Mouse (Mus musculus): ENCODE measurements at regions not wholly inside any gene's neighbourhood (a gene's known extent, or its start where the extent isn't known, plus 50 kb on each side); places are given as distances from the start of the nearest gene placed in this dataset.

DNA sequence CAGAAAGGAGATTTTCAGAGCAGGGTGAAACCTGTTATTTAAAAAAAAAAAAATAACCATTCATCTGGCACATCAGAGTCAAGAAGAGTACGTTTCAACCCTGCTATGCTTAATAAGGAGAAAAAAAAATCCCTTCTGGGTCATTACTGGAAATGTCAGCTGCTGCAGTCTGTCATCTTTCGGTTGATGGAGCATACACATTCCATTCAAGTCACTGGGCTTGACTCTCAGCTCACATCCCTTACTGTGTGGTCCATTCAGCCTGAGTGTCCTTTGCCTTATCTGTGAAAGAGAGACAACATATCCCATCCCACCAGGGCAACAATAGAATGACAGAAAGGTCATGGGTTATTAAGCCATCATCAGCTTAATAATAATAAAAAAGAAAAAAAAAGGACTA is 1376.1 kb upstream of the Gm7489 start:
- H3K27ac ChIP-seq (replicated peaks; ENCODE audit: low read depth, low read length): no peak overlapping the region
- no peak for DNase-seq (ENCODE audit: low spot score)
- WGBS: 67% methylated on average over 2 of the region's 2 CpGs
- no peaks in the 10 kb centered on the region for H3K27me3 ChIP-seq (ENCODE audit: control insufficient read depth, insufficient read depth, low read length)
- no peak overlapping the region for H3K9ac ChIP-seq (replicated peaks; ENCODE audit: low read length)
- no peak for ATAC-seq (replicated peaks; ENCODE audit: insufficient number of reproducible peaks, low FRiP score, low TSS enrichment, low read depth)
- no peaks in the 10 kb centered on the region for H3K36me3 ChIP-seq (replicated peaks; ENCODE audit: control insufficient read depth, insufficient read depth, low read depth, low read length)
- H3K4me1 ChIP-seq (ENCODE audit: control insufficient read depth, insufficient read depth, low read length): no peaks in the 10 kb centered on the region
- no peak overlapping the region for H3K4me2 ChIP-seq (ENCODE audit: low read depth, low read length)
- H3K4me3 ChIP-seq (ENCODE audit: low read depth, low read length): no peak overlapping the region
- no peaks in the 10 kb centered on the region for H3K9me3 ChIP-seq (replicated peaks; ENCODE audit: control insufficient read depth, low read length)

GRCm38 (mm10) chr15:52510137-52510536 is 1374.6 kb upstream of the Gm7489 start:
- no peaks in the 10 kb centered on the region for H3K27me3 ChIP-seq (ENCODE audit: control insufficient read depth, insufficient read depth, low read length)
- DNase-seq (ENCODE audit: low spot score) (no peak), ATAC-seq (replicated peaks; ENCODE audit: insufficient number of reproducible peaks, low FRiP score, low TSS enrichment, low read depth) (no peak)
- no peak overlapping the region for H3K9ac ChIP-seq (replicated peaks; ENCODE audit: low read length)
- WGBS: 69% methylated on average over 4 of the region's 4 CpGs
- H3K4me1 ChIP-seq (ENCODE audit: control insufficient read depth, insufficient read depth, low read length): no peaks in the 10 kb centered on the region
- no peaks in the 10 kb centered on the region for H3K36me3 ChIP-seq (replicated peaks; ENCODE audit: control insufficient read depth, insufficient read depth, low read depth, low read length)
- no peak overlapping the region for H3K4me2 ChIP-seq (ENCODE audit: low read depth, low read length)
- no peak overlapping the region for H3K27ac ChIP-seq (replicated peaks; ENCODE audit: low read depth, low read length)
- no peaks in the 10 kb centered on the region for H3K9me3 ChIP-seq (replicated peaks; ENCODE audit: control insufficient read depth, low read length)
- H3K4me3 ChIP-seq (ENCODE audit: low read depth, low read length): no peak overlapping the region

DNA sequence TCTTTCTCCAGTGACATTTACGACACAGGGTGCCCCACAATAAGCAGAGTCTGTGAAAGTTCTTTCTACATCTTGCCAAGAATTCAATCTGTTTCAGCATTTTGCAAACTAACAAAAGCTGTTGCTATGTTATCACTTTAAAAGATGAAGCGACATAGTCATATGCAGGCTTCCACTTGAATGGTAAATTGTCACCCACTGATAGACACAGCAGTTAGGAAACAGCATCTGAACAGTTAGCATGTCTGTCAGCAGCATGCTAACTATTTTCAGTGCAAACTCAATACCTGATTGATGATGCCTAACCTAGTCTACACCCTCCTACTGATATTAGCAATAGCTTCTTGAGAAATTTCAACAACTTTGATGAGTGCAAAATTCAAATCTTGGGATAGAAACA is 1348.1 kb upstream of the Gm7489 start:
- Histone ChIP-seq H3K27me3 (ENCODE audit: control insufficient read depth, insufficient read depth, low read length) (no peaks in the 10 kb centered on the region), H3K9ac (replicated peaks; ENCODE audit: low read length) (no peak overlapping the region), H3K4me2 (ENCODE audit: low read depth, low read length) (no peak overlapping the region), H3K4me1 (ENCODE audit: control insufficient read depth, insufficient read depth, low read length) (no peaks in the 10 kb centered on the region), H3K9me3 (replicated peaks; ENCODE audit: control insufficient read depth, low read length) (no peaks in the 10 kb centered on the region), H3K36me3 (replicated peaks; ENCODE audit: control insufficient read depth, insufficient read depth, low read depth, low read length) (no peaks in the 10 kb centered on the region), H3K27ac (replicated peaks; ENCODE audit: low read depth, low read length) (no peak overlapping the region), H3K4me3 (ENCODE audit: low read depth, low read length) (no peak overlapping the region)
- no peak for ATAC-seq (replicated peaks; ENCODE audit: insufficient number of reproducible peaks, low FRiP score, low TSS enrichment, low read depth)
- no peak for DNase-seq (ENCODE audit: low spot score)
- WGBS: 89% methylated on average over 2 of the region's 2 CpGs

DNA sequence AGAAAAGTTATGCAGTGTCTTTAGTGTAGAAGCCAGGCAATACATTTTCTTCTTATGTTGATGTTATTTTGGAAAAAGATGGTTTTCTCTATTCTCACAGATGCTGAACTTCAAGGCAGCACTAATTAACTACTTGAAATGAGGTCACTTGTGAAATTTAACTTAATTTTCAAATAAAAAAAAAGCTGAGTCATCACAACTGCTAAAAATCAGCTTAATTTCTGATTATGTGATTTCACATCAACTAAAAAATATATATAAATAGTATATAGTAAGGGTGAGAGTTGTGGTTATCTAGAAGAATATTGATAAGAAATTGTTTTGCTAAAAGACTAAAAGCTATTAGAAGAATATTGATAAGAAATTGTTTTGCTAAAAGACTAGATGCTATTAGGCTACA is 1326.0 kb upstream of the Gm7489 start:
- H3K4me1 ChIP-seq (ENCODE audit: control insufficient read depth, insufficient read depth, low read length): no peaks in the 10 kb centered on the region
- no peak overlapping the region for H3K4me3 ChIP-seq (ENCODE audit: low read depth, low read length)
- ATAC-seq (replicated peaks; ENCODE audit: insufficient number of reproducible peaks, low FRiP score, low TSS enrichment, low read depth) (no peak), DNase-seq (ENCODE audit: low spot score) (no peak)
- H3K36me3 ChIP-seq (replicated peaks; ENCODE audit: control insufficient read depth, insufficient read depth, low read depth, low read length): no peaks in the 10 kb centered on the region
- H3K27me3 ChIP-seq (ENCODE audit: control insufficient read depth, insufficient read depth, low read length): no peaks in the 10 kb centered on the region
- H3K9ac ChIP-seq (replicated peaks; ENCODE audit: low read length): no peak overlapping the region
- H3K27ac ChIP-seq (replicated peaks; ENCODE audit: low read depth, low read length): no peak overlapping the region
- H3K4me2 ChIP-seq (ENCODE audit: low read depth, low read length): no peak overlapping the region
- no peaks in the 10 kb centered on the region for H3K9me3 ChIP-seq (replicated peaks; ENCODE audit: control insufficient read depth, low read length)

GRCm38 (mm10) chr15:52564078-52564477 is 1320.6 kb upstream of the Gm7489 start:
- ATAC-seq (replicated peaks; ENCODE audit: insufficient number of reproducible peaks, low FRiP score, low TSS enrichment, low read depth) (no peak), DNase-seq (ENCODE audit: low spot score) (no peak)
- Histone ChIP-seq H3K27ac (replicated peaks; ENCODE audit: low read depth, low read length) (no peak overlapping the region), H3K36me3 (replicated peaks; ENCODE audit: control insufficient read depth, insufficient read depth, low read depth, low read length) (no peaks in the 10 kb centered on the region), H3K4me1 (ENCODE audit: control insufficient read depth, insufficient read depth, low read length) (no peaks in the 10 kb centered on the region), H3K4me2 (ENCODE audit: low read depth, low read length) (no peak overlapping the region), H3K9ac (replicated peaks; ENCODE audit: low read length) (no peak overlapping the region), H3K9me3 (replicated peaks; ENCODE audit: control insufficient read depth, low read length) (no peaks in the 10 kb centered on the region), H3K4me3 (ENCODE audit: low read depth, low read length) (no peak overlapping the region), H3K27me3 (ENCODE audit: control insufficient read depth, insufficient read depth, low read length) (no peaks in the 10 kb centered on the region)
- WGBS: 89% methylated on average over 1 of the region's 1 CpGs

DNA sequence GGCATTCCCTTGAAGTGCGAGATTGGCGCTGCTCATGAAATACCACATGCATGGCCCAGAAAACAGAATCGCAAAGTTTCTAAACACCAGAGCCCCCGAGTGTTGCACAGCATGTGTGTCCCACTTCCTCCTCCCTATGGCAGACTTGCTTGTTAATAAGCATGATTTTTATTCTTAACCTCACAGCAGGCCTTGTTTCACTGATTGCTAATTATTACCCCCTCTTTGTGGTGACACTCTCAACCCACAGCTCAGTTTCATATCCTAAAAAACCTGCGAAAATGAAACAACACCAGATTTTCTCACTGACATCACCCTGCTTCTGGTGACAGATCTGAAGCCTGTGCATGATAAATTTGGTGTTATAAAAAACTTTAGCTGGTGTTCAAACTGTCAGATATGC is 1319.3 kb upstream of the Gm7489 start:
- no peaks in the 10 kb centered on the region for H3K9me3 ChIP-seq (replicated peaks; ENCODE audit: control insufficient read depth, low read length)
- H3K27ac ChIP-seq (replicated peaks; ENCODE audit: low read depth, low read length): no peak overlapping the region
- no peak overlapping the region for H3K4me2 ChIP-seq (ENCODE audit: low read depth, low read length)
- WGBS: 94% methylated on average over 5 of the region's 5 CpGs
- no peak overlapping the region for H3K9ac ChIP-seq (replicated peaks; ENCODE audit: low read length)
- H3K36me3 ChIP-seq (replicated peaks; ENCODE audit: control insufficient read depth, insufficient read depth, low read depth, low read length): no peaks in the 10 kb centered on the region
- H3K4me1 ChIP-seq (ENCODE audit: control insufficient read depth, insufficient read depth, low read length): no peaks in the 10 kb centered on the region
- no peaks in the 10 kb centered on the region for H3K27me3 ChIP-seq (ENCODE audit: control insufficient read depth, insufficient read depth, low read length)
- DNase-seq (ENCODE audit: low spot score) (no peak), ATAC-seq (replicated peaks; ENCODE audit: insufficient number of reproducible peaks, low FRiP score, low TSS enrichment, low read depth) (no peak)
- no peak overlapping the region for H3K4me3 ChIP-seq (ENCODE audit: low read depth, low read length)

- no peak overlapping the region for H3K4me3 ChIP-seq (ENCODE audit: low read depth, low read length)
- ATAC-seq (replicated peaks; ENCODE audit: insufficient number of reproducible peaks, low FRiP score, low TSS enrichment, low read depth): no peak
- no peaks in the 10 kb centered on the region for H3K9me3 ChIP-seq (replicated peaks; ENCODE audit: control insufficient read depth, low read length)
- no peak overlapping the region for H3K4me2 ChIP-seq (ENCODE audit: low read depth, low read length)
- H3K27ac ChIP-seq (replicated peaks; ENCODE audit: low read depth, low read length): no peak overlapping the region
- no peaks in the 10 kb centered on the region for H3K27me3 ChIP-seq (ENCODE audit: control insufficient read depth, insufficient read depth, low read length)
- H3K4me1 ChIP-seq (ENCODE audit: control insufficient read depth, insufficient read depth, low read length): no peaks in the 10 kb centered on the region
- no peak for DNase-seq (ENCODE audit: low spot score)
- no peak overlapping the region for H3K9ac ChIP-seq (replicated peaks; ENCODE audit: low read length)
- H3K36me3 ChIP-seq (replicated peaks; ENCODE audit: control insufficient read depth, insufficient read depth, low read depth, low read length): no peaks in the 10 kb centered on the region
- 100% methylated on average over 1 of the region's 1 CpGs for WGBS
Observed at GRCm38 (mm10) chr15:52570256-52570655, 1314.5 kb upstream of the Gm7489 start.

DNA sequence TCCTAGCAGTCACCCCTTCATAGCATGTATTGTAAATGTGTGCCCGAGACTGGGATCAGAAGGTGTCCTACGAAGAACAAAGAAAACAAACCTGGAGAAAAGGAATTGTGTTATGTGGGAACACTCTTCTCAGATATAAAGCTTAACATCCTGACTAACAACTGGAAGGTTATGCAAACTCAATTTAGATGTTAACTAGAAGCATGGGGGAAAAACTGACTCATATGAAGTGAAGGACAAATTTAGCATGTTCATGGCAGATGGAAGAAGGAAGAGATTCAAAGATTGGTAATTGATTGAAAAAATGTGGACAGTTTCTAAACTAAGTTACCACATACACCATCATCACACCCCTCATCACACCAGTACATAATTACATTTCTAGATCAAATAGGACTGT is 1307.1 kb upstream of the Gm7489 start:
- no peaks in the 10 kb centered on the region for H3K9me3 ChIP-seq (replicated peaks; ENCODE audit: control insufficient read depth, low read length)
- H3K4me3 ChIP-seq (ENCODE audit: low read depth, low read length): no peak overlapping the region
- H3K36me3 ChIP-seq (replicated peaks; ENCODE audit: control insufficient read depth, insufficient read depth, low read depth, low read length): no peaks in the 10 kb centered on the region
- ATAC-seq (replicated peaks; ENCODE audit: insufficient number of reproducible peaks, low FRiP score, low TSS enrichment, low read depth) (no peak), DNase-seq (ENCODE audit: low spot score) (no peak)
- no peak overlapping the region for H3K4me2 ChIP-seq (ENCODE audit: low read depth, low read length)
- 89% methylated on average over 2 of the region's 2 CpGs for WGBS
- H3K9ac ChIP-seq (replicated peaks; ENCODE audit: low read length): no peak overlapping the region
- H3K27ac ChIP-seq (replicated peaks; ENCODE audit: low read depth, low read length): no peak overlapping the region
- H3K27me3 ChIP-seq (ENCODE audit: control insufficient read depth, insufficient read depth, low read length): no peaks in the 10 kb centered on the region
- no peaks in the 10 kb centered on the region for H3K4me1 ChIP-seq (ENCODE audit: control insufficient read depth, insufficient read depth, low read length)

DNA sequence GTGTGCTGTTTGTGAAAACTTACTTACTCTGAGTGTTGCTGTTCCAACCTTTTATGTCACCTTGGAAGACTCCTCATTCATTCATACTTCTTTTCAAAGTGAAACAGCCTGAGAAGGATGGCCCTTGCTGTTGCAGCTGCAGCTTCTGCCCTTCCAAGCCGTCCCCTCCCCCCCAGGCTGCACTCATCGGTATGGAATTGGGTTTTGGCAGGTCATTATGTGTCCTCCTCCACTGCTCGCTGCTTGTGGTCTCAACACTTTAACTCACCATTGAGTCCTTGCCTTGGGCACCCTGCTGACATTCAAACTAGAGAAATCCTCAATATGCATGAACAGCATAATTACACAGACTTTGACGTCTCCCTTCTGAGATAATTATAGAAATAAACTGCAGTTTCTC is 1295.3 kb upstream of the Gm7489 start:
- H3K9ac ChIP-seq (replicated peaks; ENCODE audit: low read length): no peak overlapping the region
- H3K4me3 ChIP-seq (ENCODE audit: low read depth, low read length): no peak overlapping the region
- H3K36me3 ChIP-seq (replicated peaks; ENCODE audit: control insufficient read depth, insufficient read depth, low read depth, low read length): no peaks in the 10 kb centered on the region
- no peak overlapping the region for H3K4me2 ChIP-seq (ENCODE audit: low read depth, low read length)
- WGBS: 25% methylated on average over 4 of the region's 4 CpGs
- H3K4me1 ChIP-seq (ENCODE audit: control insufficient read depth, insufficient read depth, low read length): no peaks in the 10 kb centered on the region
- H3K9me3 ChIP-seq (replicated peaks; ENCODE audit: control insufficient read depth, low read length): no peaks in the 10 kb centered on the region
- DNase-seq (ENCODE audit: low spot score) (no peak), ATAC-seq (replicated peaks; ENCODE audit: insufficient number of reproducible peaks, low FRiP score, low TSS enrichment, low read depth) (no peak)
- no peak overlapping the region for H3K27ac ChIP-seq (replicated peaks; ENCODE audit: low read depth, low read length)
- H3K27me3 ChIP-seq (ENCODE audit: control insufficient read depth, insufficient read depth, low read length): no peaks in the 10 kb centered on the region

Data from embryonic facial prominence, embryonic 11.5 days (tissue).